Mouse (Mus musculus) embryonic facial prominence, embryonic 11.5 days (tissue): ENCODE results near the gene Apoc4. TPM values are rescaled to one million over a fixed set of nuclear protein-coding genes. Genes with fewer than 3 reads are reported as not detected.

Experiments used
- ATAC-seq: fragments of 200-750 bp; cut with Nextera tagmentation; replicated peaks from 2 replicates; pipeline ENCODE4 v1.8.0; 2017; ENCODE audit warnings: low read depth; ENCODE audit not compliant: insufficient number of reproducible peaks, low FRiP score, low TSS enrichment
- DNase-seq: peaks from one replicate; pipeline ENCODE4 v3.0.0-alpha.2; 2015; ENCODE audit warnings: low spot score
- H3K27ac ChIP-seq: fragments of 300-500 bp; sonication (generic); replicated peaks from 2 replicates; pipeline ENCODE4 v1.5.1; 2014; ENCODE audit warnings: mild to moderate bottlenecking, low read depth, low read length, control low read depth
- H3K27me3 ChIP-seq: fragments of 300-500 bp; sonication (generic); 2 replicates; pipeline ENCODE4 v1.6.1; 2014; ENCODE audit warnings: mild to moderate bottlenecking, low read length, moderate library complexity, mixed read lengths; ENCODE audit not compliant: control insufficient read depth, insufficient read depth
- H3K36me3 ChIP-seq: fragments of 300-500 bp; sonication (generic); replicated peaks from 2 replicates; pipeline ENCODE4 v1.6.1; 2014; ENCODE audit warnings: low read depth, mild to moderate bottlenecking, low read length, moderate library complexity, mixed read lengths; ENCODE audit not compliant: control insufficient read depth, insufficient read depth
- H3K4me1 ChIP-seq: fragments of 300-500 bp; sonication (generic); 2 replicates; pipeline ENCODE4 v1.6.1; 2014; ENCODE audit warnings: low read length, mixed read lengths; ENCODE audit not compliant: control insufficient read depth, insufficient read depth
- H3K4me2 ChIP-seq: fragments of 300-500 bp; sonication (generic); 2 replicates; pipeline ENCODE4 v1.6.1; 2014; ENCODE audit warnings: low read depth, mild to moderate bottlenecking, control low read depth, low read length, moderate library complexity
- H3K4me3 ChIP-seq: fragments of 300-500 bp; sonication (generic); 2 replicates; pipeline ENCODE4 v1.5.1; 2014; ENCODE audit warnings: low read depth, low read length, control low read depth
- H3K9ac ChIP-seq: fragments of 300-500 bp; sonication (generic); replicated peaks from 2 replicates; pipeline ENCODE4 v1.6.1; 2014; ENCODE audit warnings: mild to moderate bottlenecking, control low read depth, low read length
- H3K9me3 ChIP-seq: fragments of 300-500 bp; sonication (generic); replicated peaks from 2 replicates; pipeline ENCODE4 v1.6.1; 2016; ENCODE audit warnings: mild to moderate bottlenecking, low read length, inconsistent platforms, mixed read lengths; ENCODE audit not compliant: control insufficient read depth
- WGBS: fragments of 180-500 bp; shearing (Covaris S2); extraction: QIAGEN DNeasy Blood & Tissue Kit; methylation state at CpG from one replicate; pipeline ENCODE4 v1.1.7; 2014; 5-methylcytosine and 5-hydroxymethylcytosine counted together
- polyA plus RNA-seq: library from polyadenylated mRNA; unstranded; fragments of >200 nt; fragmentation: Nextera tagmentation; extraction: Ambion mirVana; gene quantifications from 2 replicates; pipeline ENCODE4 v1.2.1, GENCODE M21; 2014

Apoc4 gene
- polyA plus RNA-seq, 1 experiment from 2014 or later = not detected

DNA sequence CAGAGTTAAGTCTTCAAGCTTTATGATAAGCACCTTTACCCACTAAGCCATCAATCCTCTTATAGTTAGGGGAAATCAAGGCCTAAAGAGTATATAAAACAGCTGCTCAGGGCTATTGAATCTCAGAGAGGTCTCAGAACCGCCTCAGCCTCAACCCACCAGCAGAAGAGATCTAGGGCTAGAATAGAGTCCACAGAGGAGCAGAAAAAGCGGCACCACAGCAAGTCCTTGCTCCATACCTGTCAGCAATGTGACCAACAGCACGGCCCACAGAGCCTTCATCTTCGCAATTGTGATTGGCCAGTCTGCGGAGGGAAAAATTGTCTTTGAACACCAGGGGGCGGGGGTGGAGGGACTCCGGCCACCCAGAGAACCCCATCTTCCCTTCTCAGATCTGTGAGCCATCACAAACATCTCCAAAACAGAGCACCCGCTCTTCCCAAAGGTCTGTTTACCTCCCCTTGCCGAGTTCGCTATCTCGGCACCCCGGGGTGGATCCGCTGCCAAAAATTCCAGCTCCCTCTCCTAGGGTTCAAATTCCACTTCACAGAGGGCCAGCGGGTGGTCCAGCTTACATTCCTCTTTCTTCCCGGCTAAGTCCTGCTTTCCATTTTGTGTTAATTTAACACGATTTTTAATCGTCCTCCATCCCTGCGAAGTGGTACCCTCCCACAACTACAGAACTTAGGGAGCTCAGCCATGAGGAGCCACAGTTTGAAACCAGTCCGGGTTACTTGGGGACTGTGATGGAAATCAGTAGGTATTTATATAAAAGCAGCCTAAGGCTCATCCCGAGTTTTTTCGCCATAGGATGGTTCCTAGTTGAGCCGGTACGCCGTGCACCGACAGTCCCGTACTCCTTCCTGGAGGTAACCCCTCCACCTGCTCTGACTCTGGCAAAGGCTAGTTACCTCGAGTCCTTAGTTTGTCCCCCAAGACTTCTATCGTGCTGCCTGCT is 16.9 kb upstream of the Apoc4 start:
- 3% methylated on average over 28 of the region's 28 CpGs for WGBS
- H3K4me3 ChIP-seq = peak overlapping the region; percentile 35
- H3K36me3 ChIP-seq = peaks cover 4% of the 10 kb centered on the region
- no peaks in the 10 kb centered on the region for H3K27me3 ChIP-seq
- no peaks in the 10 kb centered on the region for H3K9me3 ChIP-seq
- H3K4me2 ChIP-seq = peak overlapping the region; percentile 70
- H3K4me1 ChIP-seq = peaks cover 5% of the 10 kb centered on the region; the same call in 1 of the 2 replicates
- H3K9ac ChIP-seq = peak overlapping the region; percentile 59
- ATAC-seq (no peak), DNase-seq (peak; percentile 76)
- H3K27ac ChIP-seq = no peak overlapping the region; the same call in 1 of the 2 replicates

DNA sequence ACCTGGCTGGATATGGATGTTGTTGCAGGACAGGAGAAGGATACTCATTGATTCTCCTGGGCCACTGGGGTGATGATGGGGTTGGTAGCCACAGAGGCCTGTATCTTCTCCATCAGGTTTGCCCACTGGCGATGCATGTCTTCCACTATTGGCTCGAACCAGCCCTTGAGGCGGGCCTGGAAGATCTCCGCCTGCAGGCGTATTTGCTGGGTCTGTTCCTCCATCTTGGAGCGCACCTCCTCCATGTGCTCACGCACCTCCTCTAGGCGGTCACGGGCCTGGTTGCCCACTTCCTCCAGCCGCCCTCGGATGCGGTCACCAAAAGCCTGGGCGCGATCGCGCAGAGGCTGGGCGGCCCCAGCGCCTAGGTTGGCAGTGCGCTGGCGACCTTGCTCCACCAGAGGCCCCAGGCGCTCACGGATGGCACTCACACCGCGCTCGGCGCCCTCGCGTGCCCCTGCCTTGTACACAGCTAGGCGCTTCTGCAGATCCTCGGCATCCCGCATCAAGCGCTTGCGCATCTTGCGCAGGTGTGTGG is 15.1 kb upstream of the Apoc4 start:
- H3K4me1 ChIP-seq = peaks cover 5% of the 10 kb centered on the region; the same call in 1 of the 2 replicates
- H3K9ac ChIP-seq = no peak overlapping the region
- peaks cover 4% of the 10 kb centered on the region for H3K36me3 ChIP-seq
- no peaks in the 10 kb centered on the region for H3K9me3 ChIP-seq
- 92% methylated on average over 34 of the region's 34 CpGs for WGBS
- no peak overlapping the region; the same call in 1 of the 2 replicates for H3K4me2 ChIP-seq
- H3K27ac ChIP-seq = no peak overlapping the region
- ATAC-seq (no peak), DNase-seq (no peak)
- no peak overlapping the region for H3K4me3 ChIP-seq
- no peaks in the 10 kb centered on the region for H3K27me3 ChIP-seq

DNA sequence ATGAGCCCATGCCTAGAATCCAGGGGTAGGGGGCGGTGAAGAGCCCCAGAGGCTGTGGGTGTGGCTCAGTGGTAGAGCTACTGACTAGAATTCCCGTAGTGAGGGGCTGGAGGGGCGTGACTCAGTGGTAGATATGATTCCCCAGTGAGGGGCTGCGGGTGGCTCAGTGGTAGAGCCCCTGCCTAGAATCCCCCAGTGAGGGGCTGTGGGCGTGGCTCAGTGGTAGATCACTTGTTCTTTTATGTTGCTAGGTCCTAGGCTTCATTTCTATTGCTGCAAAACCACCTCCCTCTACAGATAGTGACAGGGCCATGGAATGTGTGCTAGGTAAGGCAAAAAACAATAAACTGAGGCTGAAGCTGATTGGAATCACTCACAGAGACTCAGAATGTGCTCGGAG is 14.6 kb upstream of the Apoc4 start:
- no peaks in the 10 kb centered on the region for H3K9me3 ChIP-seq
- H3K4me3 ChIP-seq = no peak overlapping the region
- ATAC-seq (no peak), DNase-seq (no peak)
- H3K4me2 ChIP-seq = no peak overlapping the region
- H3K4me1 ChIP-seq = peaks cover 4% of the 10 kb centered on the region; the same call in 1 of the 2 replicates
- 86% methylated on average over 6 of the region's 6 CpGs for WGBS
- no peak overlapping the region for H3K27ac ChIP-seq
- H3K36me3 ChIP-seq = peaks cover 4% of the 10 kb centered on the region
- H3K9ac ChIP-seq = no peak overlapping the region
- H3K27me3 ChIP-seq = no peaks in the 10 kb centered on the region

DNA sequence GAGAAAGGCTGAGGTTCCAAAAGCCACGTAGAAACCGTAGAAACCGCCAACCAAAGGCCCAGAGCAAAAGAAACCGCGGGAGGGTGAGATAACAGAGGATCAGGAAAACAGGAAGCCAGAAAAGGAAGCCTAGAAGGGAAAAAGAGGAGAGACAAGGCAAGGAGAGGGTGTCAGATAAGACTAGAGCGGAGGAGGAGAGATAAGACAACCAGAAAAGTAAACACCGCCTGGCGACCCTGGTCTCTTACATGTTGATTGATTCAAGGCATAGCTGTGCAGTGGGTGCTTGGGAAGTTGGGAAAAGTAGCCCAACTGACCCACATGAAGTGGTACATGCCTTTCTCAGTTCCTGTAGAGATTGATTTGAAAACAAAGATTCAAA is 13.9 kb upstream of the Apoc4 start:
- Histone ChIP-seq H3K9me3 (no peaks in the 10 kb centered on the region), H3K27ac (no peak overlapping the region), H3K4me2 (no peak overlapping the region), H3K4me1 (peaks cover 2% of the 10 kb centered on the region; the same call in 1 of the 2 replicates), H3K27me3 (no peaks in the 10 kb centered on the region), H3K36me3 (peaks cover 4% of the 10 kb centered on the region), H3K4me3 (no peak overlapping the region), H3K9ac (no peak overlapping the region)
- ATAC-seq (no peak), DNase-seq (no peak)
- 50% methylated on average over 8 of the region's 8 CpGs for WGBS

DNA sequence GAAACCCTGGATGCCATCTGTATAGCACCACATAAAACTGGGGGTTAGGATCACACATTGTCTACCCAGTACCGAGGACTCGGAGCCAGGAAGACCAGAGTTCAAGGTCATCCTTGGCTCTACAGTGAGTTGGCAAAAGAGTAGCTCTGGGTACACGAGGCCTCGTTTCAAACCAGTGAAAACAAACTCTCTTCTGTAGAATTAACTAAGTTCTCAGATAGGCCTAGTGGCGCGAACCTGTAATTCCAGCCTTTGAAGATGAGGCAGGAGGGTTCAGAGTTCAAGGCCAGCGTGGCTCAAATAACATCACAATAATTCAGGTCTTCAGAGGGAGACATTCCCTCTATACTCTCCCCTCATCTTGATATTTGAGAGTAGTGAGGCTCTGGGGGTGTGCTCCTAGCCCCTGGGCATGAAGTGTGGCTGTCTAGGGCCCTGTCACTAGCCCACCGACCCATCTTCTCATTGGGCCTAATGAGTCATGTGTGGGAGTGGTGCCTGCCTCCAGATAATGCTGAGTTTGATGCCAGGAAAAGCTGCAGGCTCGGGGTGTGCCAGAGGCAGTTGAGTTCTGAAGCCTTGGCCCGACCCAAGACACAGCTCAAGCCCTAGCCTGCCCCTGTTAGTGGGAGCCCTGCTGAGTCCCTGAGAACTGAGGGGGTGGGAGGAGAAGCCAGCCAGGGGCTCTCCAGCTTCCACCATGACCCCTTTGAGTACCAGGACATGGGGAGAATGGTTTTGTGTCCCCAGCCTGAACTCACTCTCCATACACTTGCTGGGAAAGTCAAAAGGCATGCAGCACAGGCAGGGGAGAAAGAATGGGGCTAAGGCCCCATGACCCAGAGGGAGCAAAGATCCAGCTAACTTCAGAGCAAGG is 13.3 kb upstream of the Apoc4 start:
- H3K36me3 ChIP-seq = peaks cover 4% of the 10 kb centered on the region
- no peaks in the 10 kb centered on the region for H3K9me3 ChIP-seq
- DNase-seq (no peak), ATAC-seq (no peak)
- H3K27ac ChIP-seq = no peak overlapping the region
- H3K4me1 ChIP-seq = peaks cover 2% of the 10 kb centered on the region; the same call in 1 of the 2 replicates
- H3K4me2 ChIP-seq = no peak overlapping the region
- 79% methylated on average over 10 of the region's 10 CpGs for WGBS
- no peaks in the 10 kb centered on the region for H3K27me3 ChIP-seq
- no peak overlapping the region for H3K4me3 ChIP-seq
- H3K9ac ChIP-seq = no peak overlapping the region

DNA sequence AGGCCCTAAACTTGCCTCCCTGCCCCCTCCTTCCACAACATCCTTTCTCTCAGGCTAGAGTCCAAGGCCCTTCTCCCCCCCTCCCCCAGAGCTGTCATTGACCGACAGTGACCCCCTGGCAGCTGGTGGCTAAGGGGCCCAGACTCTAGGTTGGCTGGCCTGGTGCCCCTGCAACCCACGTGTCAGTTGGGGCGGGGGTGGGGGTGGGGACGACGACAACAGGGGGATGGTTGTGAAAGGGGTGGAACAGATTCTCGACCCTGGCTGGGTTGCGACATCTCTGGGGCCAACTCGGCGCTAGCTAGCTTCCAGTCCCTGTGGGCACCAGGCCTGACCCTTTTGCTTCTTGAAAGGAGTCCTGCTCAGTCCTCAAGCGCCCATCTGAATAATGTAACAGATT is 12.1 kb upstream of the Apoc4 start:
- H3K9me3 ChIP-seq = no peaks in the 10 kb centered on the region
- no peak for ATAC-seq
- 22% methylated on average over 10 of the region's 10 CpGs for WGBS
- H3K9ac ChIP-seq = no peak overlapping the region; the same call in 1 of the 2 replicates
- no peaks in the 10 kb centered on the region for H3K27me3 ChIP-seq
- no peak overlapping the region for H3K27ac ChIP-seq
- H3K36me3 ChIP-seq = peaks cover 4% of the 10 kb centered on the region
- no peak overlapping the region for H3K4me3 ChIP-seq
- no peak overlapping the region for H3K4me2 ChIP-seq
- DNase-seq = no peak
- H3K4me1 ChIP-seq = no peaks in the 10 kb centered on the region; the same call in 1 of the 2 replicates

DNA sequence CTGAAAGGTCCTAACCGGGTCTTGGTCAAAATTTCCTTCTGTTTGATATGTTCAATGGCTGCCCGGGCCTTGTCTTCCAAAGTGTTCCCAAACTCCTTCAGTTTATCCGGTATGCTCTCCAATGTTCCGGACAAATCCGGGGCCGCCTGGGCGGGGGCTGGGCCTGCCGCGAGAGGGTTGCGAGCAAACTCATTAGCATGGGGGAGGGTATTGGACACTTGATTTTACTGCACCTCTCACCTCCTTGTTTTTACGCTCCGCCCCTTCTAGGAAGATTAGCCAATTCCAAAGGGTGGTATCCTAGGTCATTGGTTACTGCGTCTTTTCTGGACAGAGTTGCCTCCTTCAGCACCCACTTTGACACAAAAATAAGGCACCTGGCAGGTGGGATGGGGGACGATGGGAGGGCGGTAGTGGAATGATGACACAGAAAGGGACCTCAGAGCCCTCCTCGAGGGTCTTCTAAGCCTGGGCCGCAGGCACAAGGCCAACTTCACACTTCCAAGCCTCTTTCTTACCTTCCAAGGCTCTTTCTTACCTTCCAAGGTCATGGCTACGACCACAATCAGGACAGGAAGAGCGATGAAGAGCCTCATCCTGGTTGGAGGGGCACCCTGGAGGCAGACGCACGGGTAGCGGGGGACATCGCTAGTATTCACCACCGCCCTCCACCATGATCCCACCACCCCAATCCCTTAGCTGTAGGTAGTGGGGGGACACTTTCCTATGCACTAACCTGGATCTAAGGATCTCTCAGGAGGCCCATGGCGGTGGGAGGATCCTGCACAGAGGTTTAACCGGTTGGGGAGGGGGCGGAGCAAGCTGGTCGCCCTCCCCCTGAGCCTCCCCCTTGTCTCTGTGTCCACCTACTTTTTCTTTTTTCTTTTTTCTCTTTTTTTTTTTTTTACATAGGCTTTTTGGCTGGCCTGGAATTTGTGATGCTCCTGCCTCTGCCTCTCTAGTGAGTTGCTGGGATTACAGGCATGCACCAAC is 10.9 kb upstream of the Apoc4 start, which contains the start of gene Apoc1:
Gene Apoc1, minus strand, starts transcription at position 788 of the 993 bp plus-strand sequence.
- 50% methylated on average over 28 of the region's 28 CpGs for WGBS
- no peak within 1 kb of the TSS for H3K4me3 ChIP-seq
- no peak within 1 kb of the TSS for H3K27ac ChIP-seq
- H3K4me1 ChIP-seq = no peaks in the 10 kb centered on the region; the same call in 1 of the 2 replicates
- DNase-seq (no peak), ATAC-seq (no peak)
- peak within 1 kb of the TSS; percentile 9; the same call in 1 of the 2 replicates for H3K9ac ChIP-seq
- H3K4me2 ChIP-seq = no peak within 1 kb of the TSS
- peaks cover 4% of the 10 kb centered on the region for H3K36me3 ChIP-seq
- no peaks in the 10 kb centered on the region for H3K27me3 ChIP-seq
- no peaks in the 10 kb centered on the region for H3K9me3 ChIP-seq
